Mouse (Mus musculus) effector memory CD4-positive, alpha-beta T cell, adult 5 months (primary cell): ENCODE results near the gene Gm9758. TPM values are rescaled to one million over a fixed set of nuclear protein-coding genes. Genes with fewer than 3 reads are reported as not detected.

Source experiments
- polyA plus RNA-seq: library from polyadenylated mRNA; unstranded; fragments of 100-300 nt; shearing (Covaris generic); gene quantifications from one replicate; pipeline ENCODE4 v1.2.1, GENCODE M21; 2017

The Gm9758 gene
- polyA plus RNA-seq, result not detected

DNA sequence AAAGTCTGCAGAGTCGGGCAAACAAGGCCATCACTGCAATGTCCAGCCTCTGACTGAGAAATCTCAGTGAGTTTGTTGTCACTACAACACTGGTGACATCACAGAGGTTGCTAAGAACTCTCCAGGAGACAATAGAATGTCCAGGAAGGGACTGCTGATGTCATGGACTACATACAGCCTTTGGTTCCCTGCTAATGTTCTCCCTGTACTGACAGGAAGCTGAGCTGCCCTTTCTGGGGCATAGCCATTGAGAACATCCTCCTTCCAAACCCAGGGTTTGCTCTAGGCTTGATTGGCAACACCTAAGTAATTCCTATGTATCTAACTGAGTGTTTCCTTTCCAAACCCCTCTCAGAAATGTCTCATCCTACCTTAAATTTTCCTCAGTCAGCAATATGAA is at the start of gene Gm9758:
TSS of gene Gm9758 (minus strand) at position 101 of the 400 bp plus-strand sequence.

DNA sequence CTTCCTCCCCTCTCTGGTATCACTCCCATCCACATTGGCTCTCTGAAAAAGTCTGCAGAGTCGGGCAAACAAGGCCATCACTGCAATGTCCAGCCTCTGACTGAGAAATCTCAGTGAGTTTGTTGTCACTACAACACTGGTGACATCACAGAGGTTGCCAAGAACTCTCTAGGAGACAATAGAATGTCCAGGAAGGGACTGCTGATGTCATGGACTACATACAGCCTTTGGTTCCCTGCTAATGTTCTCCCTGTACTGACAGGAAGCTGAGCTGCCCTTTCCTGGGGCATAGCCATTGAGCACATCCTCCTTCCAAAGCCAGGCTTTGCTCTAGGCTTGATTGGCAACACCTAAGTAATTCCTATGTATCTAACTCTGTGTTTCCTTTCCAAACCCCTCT is 23.6 kb upstream of the Gm9758 start, which contains the start of gene Speer4e:
TSS of gene Speer4e (minus strand) at position 101 of the 400 bp plus-strand sequence.

Other genes starting within 250 kb of the Gm9758 start
- gene Speer4e, start 23.5 kb upstream of the Gm9758 start, polyA plus RNA-seq, result not detected
- not detected for gene Gm10354, start 64.0 kb upstream of the Gm9758 start, polyA plus RNA-seq
- gene Gm17019, start 118.1 kb upstream of the Gm9758 start, polyA plus RNA-seq, result not detected